Mouse (Mus musculus) ES-Bruce4 (cell line): ENCODE measurements around the gene Pfkp.

Source experiments
- CTCF ChIP-seq: IDR thresholded peaks from one replicate; pipeline ENCODE4 v1.8.1; 2011; ENCODE audit warnings: low read depth, low read length
- EP300 ChIP-seq: IDR thresholded peaks from 2 replicates; pipeline ENCODE4 v1.6.1; 2011; ENCODE audit warnings: low read depth, low read length; ENCODE audit not compliant: insufficient read depth
- POLR2A ChIP-seq: IDR thresholded peaks from one replicate; pipeline ENCODE4 v1.8.1; 2011; ENCODE audit warnings: low read length; ENCODE audit not compliant: insufficient read depth

DNA sequence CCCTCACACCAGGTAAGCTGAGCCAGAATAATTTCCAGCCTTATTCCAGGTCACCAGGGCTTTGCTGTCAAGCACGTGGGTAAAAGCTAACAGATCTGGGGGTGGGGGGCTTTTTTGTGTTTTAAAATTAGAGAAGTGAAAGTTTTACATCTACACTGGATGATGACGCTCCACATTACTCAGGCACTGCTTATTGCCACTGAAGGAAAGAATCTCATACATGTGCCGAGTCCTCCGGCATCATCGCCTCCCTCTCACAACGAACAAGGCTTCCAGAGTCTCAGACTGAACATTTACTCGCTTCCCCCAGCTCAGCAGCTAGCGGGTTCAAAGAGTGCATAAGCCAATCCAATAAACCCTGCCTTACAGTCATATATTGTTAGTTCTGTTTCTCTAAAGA lies 16.1 kb downstream of the Pfkp start:
- no peak for TF ChIP-seq POLR2A
- no peak for TF ChIP-seq CTCF
- TF ChIP-seq EP300, result no peak
